Mouse (Mus musculus): Measurements from ENCODE around the gene Meaf6.

- TF ChIP-seq CTCF (IDR thresholded peaks at IDR 0.05; ENCODE audit: low read depth, low read length) (no peak), POLR2A (IDR thresholded peaks at IDR 0.05; ENCODE audit: insufficient read depth, low read length) (no peak), EP300 (IDR thresholded peaks at IDR 0.05; ENCODE audit: insufficient read depth, low read depth, low read length) (no peak)
Measured at GRCm38 (mm10) chr4:125131493-125131892, 46.6 kb downstream of the Meaf6 start.

Measured in ES-Bruce4 (cell line).